Mouse (Mus musculus): ENCODE data around the gene Aldh1l1. TPM values are rescaled to one million over a fixed set of nuclear protein-coding genes. Genes with fewer than 3 reads are reported as not detected.

The Aldh1l1 gene
- total RNA-seq, 2 experiments from 2014 or later = 70.6 to 81.5 TPM

Other genes starting within 250 kb of the Aldh1l1 start
- gene Vmn1r54, start 240.1 kb upstream of the Aldh1l1 start, total RNA-seq (2021) = not detected
- gene BC048671, start 185.2 kb upstream of the Aldh1l1 start, total RNA-seq (2021) = not detected
- 1 to 10 TPM in 1 of 2 experiments, under 1 TPM in 1; 0.59 to 1.1 TPM for gene Chst13, start 161.2 kb upstream of the Aldh1l1 start, total RNA-seq (2021)
- gene Uroc1, start 153.1 kb upstream of the Aldh1l1 start, total RNA-seq (2021) = 10 to 100 TPM in 1 of 2 experiments, under 1 TPM in 1; 0.70 to 12.4 TPM
- 10 to 100 TPM; 26.6 to 29.4 TPM for gene Zxdc, start 116.9 kb upstream of the Aldh1l1 start, total RNA-seq (2021)
- under 1 TPM; 0.14 to 0.76 TPM for gene Cfap100, start 57.6 kb upstream of the Aldh1l1 start, total RNA-seq (2021)
- gene Klf15, start 23.9 kb upstream of the Aldh1l1 start, total RNA-seq (2021) = 10 to 100 TPM; 14.3 to 15.0 TPM
- gene Slc41a3, start 118.3 kb downstream of the Aldh1l1 start, total RNA-seq (2021) = 10 to 100 TPM; 20.3 to 22.2 TPM

All from adrenal gland, postnatal 4 days (tissue).